Mouse (Mus musculus): ENCODE measurements around the gene Plcb3. TPM values are rescaled to one million over a fixed set of nuclear protein-coding genes. Genes with fewer than 3 reads are reported as not detected.

Plcb3 gene
- total RNA-seq, 2 experiments from 2014 or later: 13.8 to 14.2 TPM

- DNase-seq: no peak
Measured at GRCm38 (mm10) chr19:6939106-6940002, 36.9 kb downstream of the Plcb3 start.

- no peak for DNase-seq
Measured at GRCm38 (mm10) chr19:6937541-6938465, 38.5 kb downstream of the Plcb3 start.

GRCm38 (mm10) chr19:6936299-6936698 is 40.0 kb downstream of the Plcb3 start:
- no peak for DNase-seq

- DNase-seq: no peak
Measured at GRCm38 (mm10) chr19:6934195-6934977, 41.9 kb downstream of the Plcb3 start, which contains the start of gene Kcnk4. TSS of gene Kcnk4 (minus strand) at chr19:6934515.

GRCm38 (mm10) chr19:6933436-6934194 is 42.7 kb downstream of the Plcb3 start:
- DNase-seq: no peak

GRCm38 (mm10) chr19:6933102-6933435 is 43.2 kb downstream of the Plcb3 start:
- DNase-seq: no peak

GRCm38 (mm10) chr19:6932018-6932417 is 44.3 kb downstream of the Plcb3 start:
- DNase-seq: no peak

- no peak for DNase-seq
Measured at GRCm38 (mm10) chr19:6931002-6931401, 45.3 kb downstream of the Plcb3 start.

GRCm38 (mm10) chr19:6928080-6928479 is 48.2 kb downstream of the Plcb3 start:
- no peak for DNase-seq

- no peak for DNase-seq
Measured at GRCm38 (mm10) chr19:6926559-6927255, 49.6 kb downstream of the Plcb3 start.

- DNase-seq: no peak
Measured at GRCm38 (mm10) chr19:6925611-6926329, 50.5 kb downstream of the Plcb3 start.

GRCm38 (mm10) chr19:6925307-6925573 is 51.0 kb downstream of the Plcb3 start, which contains the start of gene Catsperz:
TSS of gene Catsperz (minus strand) at chr19:6925380.
- DNase-seq: no peak

GRCm38 (mm10) chr19:6924461-6925306 is 51.6 kb downstream of the Plcb3 start:
- DNase-seq: peak; percentile 81 to 87

- no peak for DNase-seq
Measured at GRCm38 (mm10) chr19:6922901-6923735, 53.2 kb downstream of the Plcb3 start.

GRCm38 (mm10) chr19:6921647-6922567 is 54.4 kb downstream of the Plcb3 start, which contains the start of gene Esrra:
TSS of gene Esrra (minus strand) at chr19:6921813.
- peak; percentile 100 for DNase-seq

GRCm38 (mm10) chr19:6920741-6921636 is 55.3 kb downstream of the Plcb3 start:
- no peak for DNase-seq
